Mouse (Mus musculus): ENCODE measurements at regions not wholly inside any gene's neighbourhood (a gene's known extent, or its start where the extent isn't known, plus 50 kb on each side); places are given as distances from the start of the nearest gene placed in this dataset.

- no peak overlapping the region for H3K27ac ChIP-seq
- no peaks in the 10 kb centered on the region for H3K9me3 ChIP-seq
- H3K4me1 ChIP-seq, result no peaks in the 10 kb centered on the region
- no peak overlapping the region for H3K4me2 ChIP-seq
- no peak for ATAC-seq (replicated peaks)
- H3K36me3 ChIP-seq (replicated peaks), result no peaks in the 10 kb centered on the region
- no peak overlapping the region for H3K9ac ChIP-seq
- no peak overlapping the region for H3K4me3 ChIP-seq
- H3K27me3 ChIP-seq (replicated peaks), result no peaks in the 10 kb centered on the region
- 86% methylated on average over 4 of the region's 4 CpGs for WGBS
These were observed 110.4 kb downstream of the Adra2a start for GRCm38 (mm10) chr19:54154400-54154799.

- Histone ChIP-seq H3K27ac (no peak overlapping the region), H3K9me3 (no peaks in the 10 kb centered on the region), H3K9ac (no peak overlapping the region), H3K4me2 (no peak overlapping the region), H3K36me3 (replicated peaks) (no peaks in the 10 kb centered on the region), H3K4me1 (peaks cover 9% of the 10 kb centered on the region; the same call in 1 of the 2 replicates), H3K4me3 (no peak overlapping the region), H3K27me3 (replicated peaks) (no peaks in the 10 kb centered on the region)
- 49% methylated on average over 2 of the region's 2 CpGs for WGBS
- ATAC-seq (replicated peaks), result no peak
These were observed 126.4 kb downstream of the Adra2a start for GRCm38 (mm10) chr19:54170361-54170760.

GRCm38 (mm10) chr19:54174090-54175055, 130.4 kb downstream of the Adra2a start:
- Histone ChIP-seq H3K27me3 (replicated peaks) (no peaks in the 10 kb centered on the region), H3K36me3 (replicated peaks) (no peaks in the 10 kb centered on the region), H3K9me3 (no peaks in the 10 kb centered on the region), H3K4me2 (no peak overlapping the region), H3K4me3 (no peak overlapping the region), H3K9ac (no peak overlapping the region), H3K4me1 (peaks cover 9% of the 10 kb centered on the region; the same call in 1 of the 2 replicates), H3K27ac (no peak overlapping the region)
- WGBS, result 92% methylated on average over 14 of the region's 14 CpGs
- ATAC-seq (replicated peaks), result no peak

GRCm38 (mm10) chr19:54175766-54176165, 131.8 kb downstream of the Adra2a start:
- 55% methylated on average over 7 of the region's 7 CpGs for WGBS
- Histone ChIP-seq H3K4me3 (no peak overlapping the region), H3K4me1 (peaks cover 6% of the 10 kb centered on the region; the same call in 1 of the 2 replicates), H3K9ac (no peak overlapping the region), H3K27me3 (replicated peaks) (no peaks in the 10 kb centered on the region), H3K9me3 (no peaks in the 10 kb centered on the region), H3K4me2 (no peak overlapping the region), H3K27ac (no peak overlapping the region), H3K36me3 (replicated peaks) (no peaks in the 10 kb centered on the region)
- ATAC-seq (replicated peaks), result no peak

GRCm38 (mm10) chr19:54177491-54177890, 133.5 kb downstream of the Adra2a start:
- no peak for ATAC-seq (replicated peaks)
- H3K4me3 ChIP-seq, result no peak overlapping the region
- H3K36me3 ChIP-seq (replicated peaks), result no peaks in the 10 kb centered on the region
- WGBS, result 83% methylated on average over 6 of the region's 6 CpGs
- no peak overlapping the region for H3K27ac ChIP-seq
- no peaks in the 10 kb centered on the region for H3K4me1 ChIP-seq
- no peak overlapping the region for H3K4me2 ChIP-seq
- H3K27me3 ChIP-seq (replicated peaks), result no peaks in the 10 kb centered on the region
- no peak overlapping the region for H3K9ac ChIP-seq
- no peaks in the 10 kb centered on the region for H3K9me3 ChIP-seq

DNA sequence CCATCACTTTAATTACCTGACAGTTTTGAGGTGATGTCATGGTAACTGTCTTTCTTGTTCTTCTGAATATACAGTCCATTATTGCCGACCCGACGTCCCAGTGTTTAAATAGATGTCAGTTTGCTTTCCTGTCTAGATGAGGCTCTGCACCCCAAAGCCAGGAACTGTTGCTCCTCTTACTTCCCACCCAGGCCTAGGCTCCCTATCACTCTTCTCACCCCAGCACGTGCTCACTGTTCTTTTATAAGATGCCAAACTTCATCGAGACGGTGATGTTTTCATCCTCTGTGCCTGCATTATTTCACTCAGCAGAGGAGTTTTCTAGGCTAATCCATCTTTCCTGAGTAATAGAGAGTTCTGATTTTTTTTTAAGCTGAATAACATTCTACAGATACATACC, 156.5 kb downstream of the Adra2a start:
- Histone ChIP-seq H3K27ac (no peak overlapping the region), H3K9ac (no peak overlapping the region), H3K27me3 (replicated peaks) (no peaks in the 10 kb centered on the region), H3K4me2 (no peak overlapping the region), H3K4me1 (no peaks in the 10 kb centered on the region), H3K4me3 (no peak overlapping the region), H3K9me3 (no peaks in the 10 kb centered on the region), H3K36me3 (replicated peaks) (no peaks in the 10 kb centered on the region)
- no peak for ATAC-seq (replicated peaks)
- 78% methylated on average over 6 of the region's 6 CpGs for WGBS

GRCm38 (mm10) chr19:54202456-54202855, 158.5 kb downstream of the Adra2a start:
- WGBS, result 71% methylated on average over 6 of the region's 6 CpGs
- no peak overlapping the region for H3K4me2 ChIP-seq
- no peak overlapping the region for H3K9ac ChIP-seq
- H3K4me3 ChIP-seq, result no peak overlapping the region
- H3K27me3 ChIP-seq (replicated peaks), result no peaks in the 10 kb centered on the region
- H3K9me3 ChIP-seq, result no peaks in the 10 kb centered on the region
- no peak overlapping the region for H3K27ac ChIP-seq
- ATAC-seq (replicated peaks), result no peak
- H3K36me3 ChIP-seq (replicated peaks), result no peaks in the 10 kb centered on the region
- H3K4me1 ChIP-seq, result no peaks in the 10 kb centered on the region

GRCm38 (mm10) chr19:54206819-54207218, 162.9 kb downstream of the Adra2a start:
- H3K27ac ChIP-seq, result no peak overlapping the region
- no peaks in the 10 kb centered on the region for H3K27me3 ChIP-seq (replicated peaks)
- no peaks in the 10 kb centered on the region for H3K9me3 ChIP-seq
- no peak overlapping the region for H3K9ac ChIP-seq
- ATAC-seq (replicated peaks), result no peak
- 79% methylated on average over 6 of the region's 6 CpGs for WGBS
- H3K4me2 ChIP-seq, result no peak overlapping the region
- H3K4me3 ChIP-seq, result no peak overlapping the region
- H3K4me1 ChIP-seq, result no peaks in the 10 kb centered on the region
- no peaks in the 10 kb centered on the region for H3K36me3 ChIP-seq (replicated peaks)

- no peaks in the 10 kb centered on the region for H3K9me3 ChIP-seq
- no peaks in the 10 kb centered on the region for H3K4me1 ChIP-seq
- ATAC-seq (replicated peaks), result no peak
- no peak overlapping the region for H3K9ac ChIP-seq
- no peaks in the 10 kb centered on the region for H3K27me3 ChIP-seq (replicated peaks)
- H3K4me3 ChIP-seq, result no peak overlapping the region
- no peaks in the 10 kb centered on the region for H3K36me3 ChIP-seq (replicated peaks)
- H3K4me2 ChIP-seq, result no peak overlapping the region
- WGBS, result 86% methylated on average over 7 of the region's 7 CpGs
- no peak overlapping the region for H3K27ac ChIP-seq
These were observed 168.2 kb downstream of the Adra2a start for GRCm38 (mm10) chr19:54212169-54212568.

DNA sequence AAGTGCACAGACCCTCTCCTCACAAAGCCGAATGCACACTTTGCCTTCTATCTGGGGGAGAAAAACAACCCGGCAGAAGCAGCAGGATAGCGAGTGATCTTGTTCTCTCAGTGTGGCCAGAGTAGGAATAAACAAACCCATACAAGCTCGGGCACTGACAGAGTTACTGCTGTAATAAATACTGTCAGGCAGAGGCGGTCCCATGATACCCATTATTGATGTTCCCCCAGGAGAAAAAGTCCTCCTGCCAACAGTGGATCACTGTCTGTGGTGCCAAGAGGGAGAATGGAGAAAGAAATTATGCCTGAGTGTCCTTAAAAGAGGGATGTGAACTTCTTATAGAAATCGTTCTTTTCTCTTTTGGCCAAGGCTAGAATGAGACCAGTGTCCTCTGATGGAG, 200.2 kb downstream of the Adra2a start:
- Histone ChIP-seq H3K9ac (no peak overlapping the region), H3K36me3 (replicated peaks) (no peaks in the 10 kb centered on the region), H3K9me3 (no peaks in the 10 kb centered on the region), H3K4me3 (no peak overlapping the region), H3K4me1 (0 out of 2 replicates have a peak, but pooled peaks cover 6% of the 10 kb centered on the region), H3K27ac (no peak overlapping the region), H3K4me2 (no peak overlapping the region), H3K27me3 (replicated peaks) (no peaks in the 10 kb centered on the region)
- 80% methylated on average over 6 of the region's 6 CpGs for WGBS
- ATAC-seq (replicated peaks), result no peak

- Histone ChIP-seq H3K4me1 (0 out of 2 replicates have a peak, but pooled peaks cover 6% of the 10 kb centered on the region), H3K9ac (no peak overlapping the region), H3K36me3 (replicated peaks) (no peaks in the 10 kb centered on the region), H3K27ac (no peak overlapping the region), H3K9me3 (no peaks in the 10 kb centered on the region), H3K27me3 (replicated peaks) (no peaks in the 10 kb centered on the region), H3K4me2 (no peak overlapping the region), H3K4me3 (no peak overlapping the region)
- ATAC-seq (replicated peaks), result no peak
- 30% methylated on average over 6 of the region's 6 CpGs for whole genome bisulfite sequencing
These were observed 204.4 kb downstream of the Adra2a start for GRCm38 (mm10) chr19:54248256-54248936.

DNA sequence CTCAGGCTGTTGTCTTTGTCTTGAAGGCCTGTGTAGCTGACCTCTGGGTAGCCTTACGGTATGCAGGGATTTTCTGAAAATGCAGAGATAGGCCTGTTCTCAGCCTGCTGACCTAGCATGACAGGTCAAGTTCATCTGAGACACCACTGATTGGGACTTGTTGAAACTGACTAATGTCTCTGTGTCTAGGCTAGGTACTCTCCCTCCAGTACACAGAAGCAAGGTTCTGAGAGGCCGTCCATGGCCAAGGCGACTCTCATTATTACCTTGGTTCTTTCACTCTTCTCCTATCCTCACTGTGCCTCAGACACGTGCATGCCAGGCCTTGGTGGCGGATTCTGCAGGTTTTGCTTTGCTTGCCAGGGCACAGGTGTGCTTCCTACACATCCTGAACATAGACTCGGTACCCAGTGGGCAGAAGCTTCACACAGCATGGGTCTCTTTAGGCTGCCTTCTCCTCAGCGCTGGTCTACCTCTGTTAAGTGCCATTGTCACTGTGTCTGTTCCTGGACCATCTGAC, 208.3 kb downstream of the Adra2a start:
- no peak overlapping the region for H3K4me3 ChIP-seq
- no peak overlapping the region for H3K4me2 ChIP-seq
- H3K27ac ChIP-seq, result no peak overlapping the region
- no peak for ATAC-seq (replicated peaks)
- H3K27me3 ChIP-seq (replicated peaks), result no peaks in the 10 kb centered on the region
- no peaks in the 10 kb centered on the region for H3K4me1 ChIP-seq
- no peak overlapping the region for H3K9ac ChIP-seq
- H3K9me3 ChIP-seq, result no peaks in the 10 kb centered on the region
- WGBS, result 88% methylated on average over 7 of the region's 7 CpGs
- no peaks in the 10 kb centered on the region for H3K36me3 ChIP-seq (replicated peaks)

Measured in midbrain, embryonic 15.5 days (tissue).